20 mouse cellular contexts compared by ENCODE assay signal in genomic region chr13:47298010-47298409, GRCm38 (mm10).
A peak's percentile ranks its signal among the peaks of the same experiment; 100 is the strongest.
DNase-seq lines count a peak whose midpoint lies in the region; ATAC-seq and TF ChIP-seq lines count a peak whose summit lies in the region.
"Had no signal": no experiment of that assay in that cellular context is flagged by ENCODE, and none has a peak within 500 bp of the region (broad histone marks: within the 10 kb centered on the region; RNA-seq: fewer than 3 reads in every experiment).

No protein-coding gene starts in this region.

- no peak overlapping the region for H3K4me2 ChIP-seq in hindbrain, postnatal 0 days (ENCODE audit: low read depth, low read length)
- H3K4me2 ChIP-seq in hindbrain, embryonic 12.5 days (replicated peaks) = no peak overlapping the region
- H3K4me2 ChIP-seq in forebrain, postnatal 0 days (ENCODE audit: low read depth) = peak overlapping the region; percentile 0; the same call in 1 of the 2 replicates
- H3K4me2 ChIP-seq in neural tube, embryonic 13.5 days = peak overlapping the region; percentile 35
- H3K4me2 ChIP-seq: heart, embryonic 11.5 days; lung, embryonic 15.5 days had no signal

- H3K9ac ChIP-seq in hindbrain, postnatal 0 days (replicated peaks; ENCODE audit: low read length) = no peak overlapping the region
- no peak overlapping the region for H3K9ac ChIP-seq in hindbrain, embryonic 12.5 days
- H3K9ac ChIP-seq in forebrain, postnatal 0 days = no peak overlapping the region
- H3K9ac ChIP-seq in neural tube, embryonic 13.5 days = 0 out of 2 replicates have a peak overlapping the region, but pooled peaks have one; percentile 12
- H3K9ac ChIP-seq: liver, embryonic 14.5 days; lung, embryonic 15.5 days had no signal

- DNase-seq in hindbrain, postnatal 0 days (ENCODE audit: low spot score) = peak; percentile 34
- DNase-seq in brain, embryonic 14.5 days (ENCODE audit: low read depth) = peak; percentile 64
- DNase-seq in forebrain, postnatal 0 days = peak; percentile 26
- no peak for DNase-seq in cerebellum, adult 11 months
- no peak for DNase-seq in B cell, adult 2 months
- DNase-seq: adrenal gland, postnatal 25 days; cerebellum, adult 2 months; gastrocnemius, adult 2 months; heart, postnatal 14 days; kidney, adult 2 months; kidney, postnatal 10 days; layer of hippocampus, postnatal 36 days; thymus, postnatal 4 days had no signal

- no peaks in the 10 kb centered on the region for H3K4me1 ChIP-seq in hindbrain, postnatal 0 days (ENCODE audit: insufficient read depth, low read length)
- H3K4me1 ChIP-seq in hindbrain, embryonic 12.5 days = no peaks in the 10 kb centered on the region
- no peaks in the 10 kb centered on the region for H3K4me1 ChIP-seq in forebrain, postnatal 0 days (ENCODE audit: insufficient read depth)
- no peaks in the 10 kb centered on the region for H3K4me1 ChIP-seq in neural tube, embryonic 13.5 days (replicated peaks)
- H3K4me1 ChIP-seq: lung, embryonic 15.5 days had no signal

- WGBS in hindbrain, postnatal 0 days = 36% methylated on average over 11 of the region's 11 CpGs
- 56% methylated on average over 11 of the region's 11 CpGs for WGBS in hindbrain, embryonic 12.5 days
- WGBS in forebrain, postnatal 0 days = 41% methylated on average over 11 of the region's 11 CpGs
- WGBS in neural tube, embryonic 13.5 days = 22% methylated on average over 11 of the region's 11 CpGs

- H3K9me3 ChIP-seq in hindbrain, postnatal 0 days (ENCODE audit: low read length) = no peaks in the 10 kb centered on the region
- no peaks in the 10 kb centered on the region for H3K9me3 ChIP-seq in hindbrain, embryonic 12.5 days (replicated peaks)
- H3K9me3 ChIP-seq in forebrain, postnatal 0 days (ENCODE audit: low read length) = no peaks in the 10 kb centered on the region
- H3K9me3 ChIP-seq in neural tube, embryonic 13.5 days = no peaks in the 10 kb centered on the region
- H3K9me3 ChIP-seq: lung, embryonic 15.5 days had no signal

- no peak overlapping the region for H3K27ac ChIP-seq in hindbrain, postnatal 0 days
- H3K27ac ChIP-seq in hindbrain, embryonic 12.5 days = no peak overlapping the region
- no peak overlapping the region for H3K27ac ChIP-seq in forebrain, postnatal 0 days (ENCODE audit: low read depth, low read length)
- H3K27ac ChIP-seq in neural tube, embryonic 13.5 days (replicated peaks) = no peak overlapping the region
- H3K27ac ChIP-seq: gastrocnemius, adult 2 months; liver, embryonic 14.5 days; lung, embryonic 15.5 days had no signal

- TF ChIP-seq CTCF in hindbrain, postnatal 0 days (IDR thresholded peaks at IDR 0.05; ENCODE audit: low read depth) = no peak
- TF ChIP-seq CTCF in brain, embryonic 14.5 days (IDR thresholded peaks at IDR 0.05; ENCODE audit: borderline replicate concordance, extremely low read depth, insufficient read depth, insufficient read length) = no peak
- TF ChIP-seq CTCF in forebrain, postnatal 0 days (IDR thresholded peaks at IDR 0.05; ENCODE audit: low read depth) = no peak

- no peaks in the 10 kb centered on the region for H3K27me3 ChIP-seq in hindbrain, postnatal 0 days (ENCODE audit: insufficient read depth, low read length)
- H3K27me3 ChIP-seq in hindbrain, embryonic 12.5 days = no peaks in the 10 kb centered on the region
- no peaks in the 10 kb centered on the region for H3K27me3 ChIP-seq in forebrain, postnatal 0 days (ENCODE audit: insufficient read depth, low read length)
- no peaks in the 10 kb centered on the region for H3K27me3 ChIP-seq in neural tube, embryonic 13.5 days
- H3K27me3 ChIP-seq: lung, embryonic 15.5 days had no signal

- TF ChIP-seq POLR2A in brain, embryonic 14.5 days (IDR thresholded peaks at IDR 0.05; ENCODE audit: borderline replicate concordance, extremely low read depth, insufficient read depth, insufficient read length, poor library complexity, severe bottlenecking) = no peak

- no peaks in the 10 kb centered on the region for H3K36me3 ChIP-seq in hindbrain, postnatal 0 days (ENCODE audit: insufficient read depth, low read length)
- no peaks in the 10 kb centered on the region for H3K36me3 ChIP-seq in hindbrain, embryonic 12.5 days
- no peaks in the 10 kb centered on the region for H3K36me3 ChIP-seq in forebrain, postnatal 0 days (ENCODE audit: insufficient read depth)
- no peaks in the 10 kb centered on the region for H3K36me3 ChIP-seq in neural tube, embryonic 13.5 days
- H3K36me3 ChIP-seq: lung, embryonic 15.5 days had no signal

- ATAC-seq in hindbrain, postnatal 0 days = no peak
- no peak for ATAC-seq in hindbrain, embryonic 12.5 days (ENCODE audit: low FRiP score)
- ATAC-seq in forebrain, postnatal 0 days = peak; percentile 78
- ATAC-seq in neural tube, embryonic 13.5 days (ENCODE audit: low read depth) = no peak; the same call in 1 of the 2 replicates
- ATAC-seq: inflammation-experienced regulatory T-cells, adult 6 months; Patski had no signal

- no peak overlapping the region for H3K4me3 ChIP-seq in hindbrain, postnatal 0 days (ENCODE audit: low read length)
- no peak overlapping the region for H3K4me3 ChIP-seq in hindbrain, embryonic 12.5 days
- H3K4me3 ChIP-seq in forebrain, postnatal 0 days (ENCODE audit: low read depth, low read length) = no peak overlapping the region
- H3K4me3 ChIP-seq in neural tube, embryonic 13.5 days = no peak overlapping the region
- H3K4me3 ChIP-seq: gastrocnemius, adult 2 months; lung, embryonic 15.5 days had no signal

Comparison
In these comparisons a context has a peak if more than half of its experiments do, and no peak if none do; other contexts are left out.
1. DNase-seq: peak in hindbrain, postnatal 0 days (single experiment), brain, embryonic 14.5 days (single experiment) and forebrain, postnatal 0 days (single experiment); none in cerebellum, adult 11 months (single experiment) and B cell, adult 2 months (0 of 2).
2. H3K4me2 ChIP-seq: peak in forebrain, postnatal 0 days (single experiment) and neural tube, embryonic 13.5 days (single experiment); none in hindbrain, postnatal 0 days (single experiment) and hindbrain, embryonic 12.5 days (single experiment).